Mouse (Mus musculus) hindbrain, postnatal 0 days (tissue): ENCODE data around the gene Zbtb20. TPM values are rescaled to one million over a fixed set of nuclear protein-coding genes. Genes with fewer than 3 reads are reported as not detected.

Experiments
- ATAC-seq: fragments of 200-750 bp; cut with Nextera tagmentation; 2 replicates; pipeline ENCODE4 v1.8.0; 2017; ENCODE audit warnings: mild to moderate bottlenecking, moderate TSS enrichment, moderate library complexity
- DNase-seq: peaks from one replicate; pipeline ENCODE4 v3.0.0-alpha.2; 2015; ENCODE audit warnings: low spot score
- H3K27ac ChIP-seq: fragments of 300-500 bp; sonication (generic); 2 replicates; pipeline ENCODE4 v1.5.1; 2014; ENCODE audit warnings: mild to moderate bottlenecking
- H3K27me3 ChIP-seq: fragments of 300-500 bp; sonication (generic); 2 replicates; pipeline ENCODE4 v1.6.1; 2014; ENCODE audit warnings: low read length, mixed read lengths; ENCODE audit not compliant: insufficient read depth
- H3K36me3 ChIP-seq: fragments of 300-500 bp; sonication (generic); 2 replicates; pipeline ENCODE4 v1.6.1; 2014; ENCODE audit warnings: low read length, mixed read lengths; ENCODE audit not compliant: insufficient read depth
- H3K4me1 ChIP-seq: fragments of 300-500 bp; sonication (generic); 2 replicates; pipeline ENCODE4 v1.6.1; 2014; ENCODE audit warnings: antibody characterized with exemption, low read length, mixed read lengths; ENCODE audit not compliant: insufficient read depth
- H3K4me2 ChIP-seq: fragments of 300-500 bp; sonication (generic); 2 replicates; pipeline ENCODE4 v1.6.1; 2014; ENCODE audit warnings: low read depth, mild to moderate bottlenecking, low read length, moderate library complexity, mixed read lengths
- H3K4me3 ChIP-seq: fragments of 300-500 bp; sonication (generic); 2 replicates; pipeline ENCODE4 v1.5.1; 2014; ENCODE audit warnings: low read length
- H3K9ac ChIP-seq: fragments of 300-500 bp; sonication (generic); replicated peaks from 2 replicates; pipeline ENCODE4 v1.6.1; 2014; ENCODE audit warnings: mild to moderate bottlenecking, low read length, moderate library complexity, mixed read lengths
- H3K9me3 ChIP-seq: fragments of 300-500 bp; sonication (generic); 2 replicates; pipeline ENCODE4 v1.6.1; 2016; ENCODE audit warnings: low read length, mixed read lengths
- CTCF ChIP-seq: IDR thresholded peaks from 2 replicates; pipeline ENCODE4 v1.5.1; 2016; ENCODE audit warnings: antibody characterized with exemption, control low read depth, low read depth
- WGBS: fragments of 180-500 bp; shearing (Covaris S2); extraction: QIAGEN DNeasy Blood & Tissue Kit; methylation state at CpG from one replicate; pipeline ENCODE4 v1.1.7; 2014; 5-methylcytosine and 5-hydroxymethylcytosine counted together
- polyA plus RNA-seq: library from polyadenylated mRNA; unstranded; fragments of >200 nt; fragmentation: Nextera tagmentation; extraction: Ambion mirVana; gene quantifications from 2 replicates; pipeline ENCODE4 v1.2.1, GENCODE M21; 2015
- total RNA-seq: library from RNA; depleted of rRNA; stranded (reverse); fragments of >200 nt; gene quantifications from 2 replicates; pipeline ENCODE4 v1.2.3, GENCODE M21; 2014

Gene Zbtb20
- total and polyA plus RNA-seq, 2 experiments from 2014 or later: 35.2 to 38.0 TPM

DNA sequence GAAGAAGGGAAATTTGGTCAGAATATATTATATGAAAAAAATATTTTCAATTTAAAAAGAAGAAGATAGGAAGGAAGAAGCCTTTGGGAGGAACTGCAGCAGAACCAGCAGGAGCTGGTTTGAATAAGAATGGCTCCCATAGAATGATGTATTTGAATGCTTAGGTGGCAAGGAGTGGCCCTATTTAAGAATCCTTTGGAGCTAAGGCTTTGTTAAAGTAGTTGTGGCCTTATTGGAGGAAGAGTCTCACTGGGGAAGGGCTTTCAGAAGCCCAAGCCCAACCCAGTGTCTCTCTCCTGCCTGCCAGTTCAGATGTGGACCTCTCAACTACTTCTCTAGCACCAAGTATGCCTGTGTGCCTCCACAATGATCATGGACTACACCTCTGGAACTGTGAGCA lies 731.4 kb downstream of the Zbtb20 start:
- no peak for ATAC-seq
- Histone ChIP-seq H3K4me3 (no peak overlapping the region), H3K9ac (no peak overlapping the region), H3K4me2 (no peak overlapping the region), H3K27me3 (no peaks in the 10 kb centered on the region), H3K27ac (no peak overlapping the region), H3K36me3 (peaks cover 12% of the 10 kb centered on the region; the same call in 1 of the 2 replicates), H3K9me3 (no peaks in the 10 kb centered on the region), H3K4me1 (peaks cover 4% of the 10 kb centered on the region; the same call in 1 of the 2 replicates)
- DNase-seq: no peak
- TF ChIP-seq CTCF: no peak

DNA sequence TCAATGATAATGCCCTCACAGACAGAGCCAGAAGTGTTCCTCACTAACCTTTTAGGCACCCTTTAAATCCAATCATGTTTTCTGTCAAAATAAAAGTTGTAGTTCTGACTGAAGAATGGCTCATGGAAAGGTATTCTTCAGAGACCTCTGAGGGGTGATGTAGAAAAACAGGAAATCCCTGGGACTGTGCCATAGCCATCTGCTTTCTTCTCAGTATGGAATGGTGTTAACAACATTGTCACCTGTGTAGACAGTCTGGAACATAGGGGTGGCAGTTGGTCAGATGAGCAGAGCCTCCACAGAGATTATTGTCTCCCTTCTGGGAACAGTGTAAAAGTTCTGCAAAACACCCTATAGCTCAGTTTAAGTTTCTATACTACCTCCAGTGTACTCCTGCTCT lies 732.4 kb downstream of the Zbtb20 start:
- no peak overlapping the region for H3K4me2 ChIP-seq
- ATAC-seq (no peak), DNase-seq (no peak)
- H3K27me3 ChIP-seq: no peaks in the 10 kb centered on the region
- no peak for TF ChIP-seq CTCF
- no peaks in the 10 kb centered on the region for H3K9me3 ChIP-seq
- H3K4me1 ChIP-seq: peaks cover 4% of the 10 kb centered on the region; the same call in 1 of the 2 replicates
- H3K27ac ChIP-seq: no peak overlapping the region
- H3K9ac ChIP-seq: no peak overlapping the region
- peaks cover 15% of the 10 kb centered on the region; the same call in 1 of the 2 replicates for H3K36me3 ChIP-seq
- H3K4me3 ChIP-seq: no peak overlapping the region

- no peaks in the 10 kb centered on the region for H3K9me3 ChIP-seq
- no peak overlapping the region for H3K27ac ChIP-seq
- DNase-seq (no peak), ATAC-seq (no peak)
- H3K4me2 ChIP-seq: no peak overlapping the region
- H3K4me1 ChIP-seq: no peaks in the 10 kb centered on the region
- WGBS: 93% methylated on average over 10 of the region's 10 CpGs
- no peak overlapping the region for H3K4me3 ChIP-seq
- no peak overlapping the region for H3K9ac ChIP-seq
- TF ChIP-seq CTCF: no peak
- no peaks in the 10 kb centered on the region for H3K27me3 ChIP-seq
- peaks cover 15% of the 10 kb centered on the region; the same call in 1 of the 2 replicates for H3K36me3 ChIP-seq
These were observed 734.7 kb downstream of the Zbtb20 start for GRCm38 (mm10) chr16:43610375-43610774.

DNA sequence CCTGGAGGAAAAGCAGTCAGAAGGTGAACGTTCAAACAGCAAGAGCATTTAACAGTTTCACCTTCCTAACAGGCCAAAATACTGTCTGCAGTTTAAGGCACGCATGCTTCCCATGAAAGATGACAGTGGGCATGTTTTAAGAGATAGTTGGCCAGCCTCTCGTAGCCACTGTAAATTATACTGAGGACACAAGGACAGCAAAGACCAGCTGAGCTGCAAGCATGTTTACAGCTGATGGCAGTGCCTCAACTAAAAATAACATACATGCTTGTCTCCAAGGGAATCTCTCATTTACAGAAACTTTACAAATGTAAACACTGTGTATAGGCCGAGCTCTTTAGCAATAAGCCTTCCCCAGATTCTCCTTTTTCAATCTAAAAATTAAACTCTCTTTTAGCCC lies 740.7 kb downstream of the Zbtb20 start:
- H3K4me1 ChIP-seq: no peaks in the 10 kb centered on the region
- ATAC-seq: no peak

GRCm38 (mm10) chr16:43617346-43617745 lies 741.7 kb downstream of the Zbtb20 start:
- WGBS: 96% methylated on average over 6 of the region's 6 CpGs
- Histone ChIP-seq H3K4me3 (no peak overlapping the region), H3K27ac (no peak overlapping the region), H3K9me3 (no peaks in the 10 kb centered on the region), H3K9ac (no peak overlapping the region), H3K27me3 (no peaks in the 10 kb centered on the region), H3K4me1 (no peaks in the 10 kb centered on the region), H3K4me2 (no peak overlapping the region), H3K36me3 (peaks cover under 1% of the 10 kb centered on the region; the same call in 1 of the 2 replicates)
- no peak for ATAC-seq
- no peak for DNase-seq
- TF ChIP-seq CTCF: no peak

More for the DNA sequence above, 740.7 kb downstream of the Zbtb20 start:
- Histone ChIP-seq H3K4me2 (no peak overlapping the region), H3K36me3 (peaks cover 5% of the 10 kb centered on the region; the same call in 1 of the 2 replicates), H3K9me3 (no peaks in the 10 kb centered on the region), H3K9ac (no peak overlapping the region), H3K4me3 (no peak overlapping the region), H3K27ac (no peak overlapping the region), H3K27me3 (no peaks in the 10 kb centered on the region)
- TF ChIP-seq CTCF: no peak
- WGBS: 61% methylated on average over 4 of the region's 4 CpGs
- no peak for DNase-seq

GRCm38 (mm10) chr16:43618286-43618685 lies 742.6 kb downstream of the Zbtb20 start:
- no peak overlapping the region for H3K4me2 ChIP-seq
- H3K4me3 ChIP-seq: no peak overlapping the region
- H3K9ac ChIP-seq: no peak overlapping the region
- H3K27me3 ChIP-seq: no peaks in the 10 kb centered on the region
- no peaks in the 10 kb centered on the region for H3K9me3 ChIP-seq
- H3K4me1 ChIP-seq: no peaks in the 10 kb centered on the region
- ATAC-seq: no peak
- DNase-seq: no peak
- H3K27ac ChIP-seq: no peak overlapping the region
- no peak for TF ChIP-seq CTCF
- WGBS: 89% methylated on average over 23 of the region's 23 CpGs
- H3K36me3 ChIP-seq: no peaks in the 10 kb centered on the region

- 39% methylated on average over 6 of the region's 6 CpGs for WGBS
- Histone ChIP-seq H3K4me2 (no peak overlapping the region), H3K36me3 (no peaks in the 10 kb centered on the region), H3K4me3 (no peak overlapping the region), H3K4me1 (no peaks in the 10 kb centered on the region), H3K27me3 (no peaks in the 10 kb centered on the region), H3K9ac (no peak overlapping the region), H3K9me3 (no peaks in the 10 kb centered on the region), H3K27ac (no peak overlapping the region)
- ATAC-seq: no peak
- DNase-seq: no peak
- TF ChIP-seq CTCF: no peak
These were observed 743.6 kb downstream of the Zbtb20 start for GRCm38 (mm10) chr16:43619277-43619676.
